Mouse (Mus musculus): ENCODE results near the gene Tnni3.

GRCm38 (mm10) chr7:4493991-4494390 lies 30.0 kb downstream of the Tnni3 start:
- TF ChIP-seq POLR2AphosphoS2 (IDR thresholded peaks at IDR 0.05; ENCODE audit: low read length) (no peak), CTCF (IDR thresholded peaks at IDR 0.05 in 2 of 3, conservative IDR thresholded peaks at IDR 0.05 in 1 of 3; ENCODE audit: control insufficient read depth in 1 of 3, insufficient read depth in 1 of 3, low read depth in 2 of 3, low read length in 3 of 3, poor library complexity in 1 of 3, severe bottlenecking in 1 of 3) (no peak), CHD2 (IDR thresholded peaks at IDR 0.05; ENCODE audit: low read length) (no peak), POLR2A (IDR thresholded peaks at IDR 0.05; ENCODE audit: control insufficient read depth in 1 of 2, insufficient read depth in 1 of 2, low read depth in 1 of 2, low read length in 2 of 2, poor library complexity in 1 of 2) (no peak), EP300 (IDR thresholded peaks at IDR 0.05; ENCODE audit: low read depth in 1 of 2, low read length in 2 of 2) (peak; percentile 68 to 74), ZKSCAN1 (IDR thresholded peaks at IDR 0.05; ENCODE audit: low read depth, low read length) (no peak), MAZ (IDR thresholded peaks at IDR 0.05; ENCODE audit: low read depth, low read length) (no peak)

Data from MEL (cell line).